Mouse (Mus musculus) adrenal gland, adult 8-10 months (tissue): ENCODE measurements around the gene Lrrc75a. TPM values are rescaled to one million over a fixed set of nuclear protein-coding genes. Genes with fewer than 3 reads are reported as not detected.
A peak's percentile ranks its signal among the peaks of the same experiment; 100 is the strongest.

ENCODE experiments used
- DNase-seq: peaks from one replicate; pipeline ENCODE4 v3.0.0; 2022
- total RNA-seq, 4 experiments: library from RNA; stranded (reverse); gene quantifications; 2 replicates each; pipeline ENCODE4 v1.2.4; 2022

Gene Lrrc75a
- total RNA-seq, 4 experiments from 2014 or later: 30.3 to 54.2 (median 37.9) TPM

DNA sequence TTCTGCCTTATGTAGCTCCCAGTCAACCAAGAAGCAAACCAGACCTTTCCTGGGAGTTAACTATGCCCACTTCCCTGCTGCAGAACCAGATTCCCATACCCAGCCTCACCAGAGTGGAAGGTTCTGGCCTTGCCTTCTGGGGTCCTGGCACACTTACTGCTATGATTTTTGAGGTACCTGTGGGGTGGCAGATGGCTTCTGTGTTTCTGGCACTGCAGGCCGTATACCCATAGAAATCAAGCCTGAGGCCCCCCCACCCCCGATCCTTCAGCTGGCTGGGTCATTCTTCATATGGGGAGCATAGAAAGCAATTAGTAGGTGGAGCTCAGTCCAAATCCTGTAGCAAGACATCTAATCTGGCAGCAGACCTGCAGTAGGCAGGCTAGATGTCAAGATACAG is 57.3 kb downstream of the Lrrc75a start:
- DNase-seq: no peak

- DNase-seq: no peak
These were observed 58.9 kb downstream of the Lrrc75a start for GRCm38 (mm10) chr11:62589391-62589790.

- no peak for DNase-seq
These were observed 61.3 kb downstream of the Lrrc75a start for GRCm38 (mm10) chr11:62587034-62587433.

- DNase-seq: no peak
These were observed 63.6 kb downstream of the Lrrc75a start for GRCm38 (mm10) chr11:62584671-62585206.

- DNase-seq: no peak
These were observed 65.3 kb downstream of the Lrrc75a start for GRCm38 (mm10) chr11:62583031-62583430.

GRCm38 (mm10) chr11:62576530-62577152 is 71.7 kb downstream of the Lrrc75a start:
- no peak for DNase-seq

GRCm38 (mm10) chr11:62575659-62576438 is 72.5 kb downstream of the Lrrc75a start:
- DNase-seq: no peak

GRCm38 (mm10) chr11:62575297-62575658 is 73.0 kb downstream of the Lrrc75a start:
- DNase-seq: peak; percentile 58

DNA sequence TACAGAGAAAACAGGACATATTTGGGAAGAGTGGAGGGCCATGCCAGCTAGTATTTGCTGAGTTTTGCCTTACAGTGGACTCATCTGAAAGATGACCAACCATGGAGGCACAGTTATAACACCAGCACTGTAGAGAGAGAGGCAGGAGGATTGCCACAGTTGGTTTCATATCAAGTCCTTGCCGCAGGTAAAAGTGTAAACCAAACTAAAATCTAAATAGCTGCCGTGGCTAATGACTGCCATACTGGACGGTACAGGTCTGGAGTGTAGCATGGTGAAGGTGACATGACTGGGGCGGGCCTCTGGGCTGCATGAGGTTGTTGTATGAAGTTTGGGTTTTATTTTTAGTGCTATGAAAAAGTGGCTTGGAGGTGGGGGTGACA is 73.6 kb downstream of the Lrrc75a start:
- no peak for DNase-seq

- no peak for DNase-seq
These were observed 74.2 kb downstream of the Lrrc75a start, which contains the start of gene Trpv2 for GRCm38 (mm10) chr11:62573959-62574702. Trpv2 (plus strand) TSS chr11:62574486.

DNA sequence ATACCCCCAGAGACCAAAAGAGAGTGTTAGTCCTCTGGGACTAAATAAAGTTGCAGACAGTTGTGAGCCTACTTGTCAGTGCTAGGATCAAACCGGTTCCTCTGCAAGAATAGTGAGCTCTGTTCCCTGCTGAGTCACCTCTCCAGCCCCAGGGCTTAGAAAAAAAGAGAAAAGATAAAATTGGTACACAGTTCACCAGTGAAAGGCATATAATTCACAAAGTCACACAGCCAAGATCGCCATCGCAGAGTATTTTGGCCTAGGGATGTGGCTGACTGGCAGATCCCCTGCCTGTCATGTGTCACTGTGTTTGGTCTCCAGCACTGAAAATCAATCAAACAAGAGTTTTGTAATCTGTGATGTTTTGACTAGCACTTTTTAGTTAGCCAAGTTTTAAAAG is 80.0 kb downstream of the Lrrc75a start:
- no peak for DNase-seq

- no peak for DNase-seq
These were observed 82.1 kb downstream of the Lrrc75a start for GRCm38 (mm10) chr11:62566211-62566610.

- DNase-seq: no peak
These were observed 82.6 kb downstream of the Lrrc75a start for GRCm38 (mm10) chr11:62565747-62566146.

DNA sequence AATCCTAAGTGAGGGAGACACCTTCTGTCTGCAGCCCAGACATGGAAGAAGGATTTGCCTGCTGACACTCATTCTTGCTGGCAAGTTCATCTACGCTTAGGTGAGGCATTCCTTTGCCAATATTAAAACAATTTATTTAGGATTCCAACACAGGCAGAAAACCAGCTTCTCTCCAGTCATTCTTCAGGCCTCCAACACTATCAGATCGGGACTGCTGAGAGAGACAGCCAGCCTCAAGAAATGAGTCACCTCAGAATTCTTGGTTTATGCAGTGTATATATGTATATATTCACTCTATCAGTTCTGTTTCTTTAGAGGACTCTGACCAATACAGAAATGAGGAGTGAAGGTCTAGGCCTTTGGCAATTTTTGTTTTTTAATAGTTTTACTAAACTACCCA is 84.7 kb downstream of the Lrrc75a start:
- no peak for DNase-seq

DNA sequence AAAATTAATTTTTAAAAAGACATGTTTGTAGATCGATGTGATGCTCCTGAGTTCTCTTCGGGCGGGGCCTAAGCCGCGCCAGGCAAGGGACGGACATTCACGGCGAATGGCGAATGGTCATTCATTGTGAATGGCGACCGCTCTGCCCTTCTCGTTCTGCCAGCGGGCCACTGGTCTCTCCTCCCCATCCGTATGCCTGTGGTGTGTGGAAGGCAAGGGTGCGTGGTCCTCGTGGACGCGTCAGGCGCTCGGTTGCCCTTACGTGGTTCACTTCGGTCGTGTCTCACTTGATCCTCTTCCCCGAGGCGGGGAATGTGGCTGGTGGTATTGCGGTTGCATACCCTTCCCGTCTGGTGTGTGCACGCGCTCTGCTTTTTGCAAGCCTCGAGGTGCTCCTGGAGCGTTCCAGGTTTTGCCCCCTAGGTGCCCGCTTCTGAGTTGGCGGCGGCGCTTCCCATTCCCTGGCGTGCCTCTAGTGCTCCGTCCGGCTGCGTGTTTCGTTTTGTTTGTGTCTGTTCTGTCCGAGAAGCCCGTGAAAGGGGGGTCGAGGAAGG is 87.8 kb downstream of the Lrrc75a start:
- no peak for DNase-seq

DNA sequence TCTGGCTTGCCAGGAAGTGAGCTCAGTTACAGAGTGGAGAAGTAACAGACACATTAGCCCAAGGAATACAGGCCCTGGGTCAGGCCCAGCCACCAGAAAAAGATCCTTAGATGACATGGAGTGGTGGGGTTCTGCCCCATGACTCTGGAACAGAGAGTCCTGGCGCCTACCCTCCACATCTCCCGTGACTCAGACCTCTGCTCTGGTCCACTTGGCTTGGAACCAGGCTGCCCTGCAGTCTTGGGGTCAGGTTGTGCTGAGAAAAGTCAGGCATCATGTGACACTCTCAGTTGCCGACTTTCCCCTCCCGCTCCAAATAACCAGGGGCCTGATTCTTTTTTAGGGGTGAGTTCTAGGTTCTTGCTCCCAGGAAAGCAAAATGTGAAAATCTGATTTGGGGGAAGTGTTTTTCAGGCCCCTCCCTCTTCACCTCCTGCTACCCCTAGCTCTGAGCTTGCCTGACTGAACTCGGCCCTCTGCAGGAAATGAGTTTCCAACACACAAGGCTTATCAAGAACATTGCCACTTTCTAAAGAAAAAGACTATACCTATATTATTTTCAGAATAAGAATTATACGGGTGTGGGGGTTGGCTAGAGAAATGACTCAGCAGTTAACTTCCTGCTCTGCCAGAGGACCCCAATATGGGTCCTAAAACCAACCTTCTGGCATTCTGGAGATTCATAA is 89.2 kb downstream of the Lrrc75a start:
- peak; percentile 63 for DNase-seq

- DNase-seq: no peak
These were observed 90.2 kb downstream of the Lrrc75a start for GRCm38 (mm10) chr11:62558152-62558551.

DNA sequence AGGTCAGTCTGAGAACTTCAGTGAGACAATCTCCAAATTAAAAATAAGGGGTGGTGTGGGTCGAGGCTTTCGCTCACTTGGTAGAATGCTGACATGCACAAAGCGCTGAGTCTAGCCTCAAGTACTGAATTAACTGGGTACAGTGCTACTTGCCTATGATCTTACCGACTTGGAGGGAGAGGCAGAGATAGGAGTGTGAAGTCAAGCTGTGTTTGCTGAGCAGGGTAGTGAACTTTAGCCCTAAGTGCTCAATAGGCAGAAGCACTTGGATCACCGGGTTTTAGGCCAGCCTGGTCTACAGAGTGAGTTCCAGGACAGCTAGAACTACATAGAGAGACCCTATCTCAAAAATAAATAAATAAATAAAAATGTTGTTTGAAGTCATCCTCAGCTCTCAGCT is 91.1 kb downstream of the Lrrc75a start:
- DNase-seq: no peak

DNA sequence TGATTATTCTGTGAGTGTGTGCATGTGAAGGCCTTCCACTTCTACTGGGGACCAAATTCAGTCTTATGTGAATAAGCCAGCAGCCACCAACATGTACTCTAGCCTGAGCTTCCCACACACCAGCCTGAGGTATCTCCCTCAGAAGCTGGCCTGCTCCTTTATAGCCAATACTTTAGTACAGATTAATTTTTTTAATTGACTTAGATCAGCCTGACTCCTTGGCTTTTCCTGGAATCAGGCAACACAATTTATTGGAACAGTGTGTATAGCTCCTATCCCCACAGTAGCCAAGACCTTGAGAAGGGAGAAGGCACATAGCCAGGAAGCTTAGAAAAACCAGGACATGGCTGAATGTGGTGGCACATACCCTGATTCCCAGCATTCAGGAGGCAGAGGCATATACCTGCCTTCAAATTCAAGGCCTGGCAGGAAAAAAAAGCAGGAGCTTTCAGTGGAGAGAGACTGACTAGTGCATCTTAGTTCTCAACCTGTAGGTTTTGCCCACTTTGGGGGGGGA is 92.4 kb downstream of the Lrrc75a start:
- peak; percentile 41 for DNase-seq

GRCm38 (mm10) chr11:62554934-62555517 is 93.3 kb downstream of the Lrrc75a start:
- DNase-seq: no peak
